Mouse (Mus musculus) intestine, embryonic 16.5 days (tissue): ENCODE measurements around the gene Ybx1. TPM values are rescaled to one million over a fixed set of nuclear protein-coding genes. Genes with fewer than 3 reads are reported as not detected.
"Not testable (repeated sequence)": the region's sequence is repeated elsewhere in the genome, so short reads cannot be mapped to it uniquely, and the experiment has no call there.

Source experiments
- ATAC-seq: fragments of 200-750 bp; cut with Nextera tagmentation; 2 replicates; pipeline ENCODE4 v1.8.0; 2017; ENCODE audit warnings: moderate TSS enrichment, moderate library complexity
- H3K27ac ChIP-seq: fragments of 300-500 bp; sonication (generic); 2 replicates; pipeline ENCODE4 v1.5.1; 2014; ENCODE audit warnings: mild to moderate bottlenecking, low read length
- H3K27me3 ChIP-seq: fragments of 300-500 bp; sonication (generic); replicated peaks from 2 replicates; pipeline ENCODE4 v1.6.1; 2014; ENCODE audit warnings: low read length, control low read depth, mixed read lengths; ENCODE audit not compliant: control insufficient read depth, insufficient read depth
- H3K36me3 ChIP-seq: fragments of 300-500 bp; sonication (generic); 2 replicates; pipeline ENCODE4 v1.6.1; 2014; ENCODE audit warnings: low read length, control low read depth; ENCODE audit not compliant: control insufficient read depth, insufficient read depth
- H3K4me1 ChIP-seq: fragments of 300-500 bp; sonication (generic); 2 replicates; pipeline ENCODE4 v1.6.1; 2014; ENCODE audit warnings: low read length, control low read depth, mixed read lengths; ENCODE audit not compliant: control insufficient read depth, insufficient read depth
- H3K4me2 ChIP-seq: fragments of 300-500 bp; sonication (generic); 2 replicates; pipeline ENCODE4 v1.6.1; 2014; ENCODE audit warnings: low read depth, low read length, control low read depth
- H3K4me3 ChIP-seq: fragments of 300-500 bp; sonication (generic); 2 replicates; pipeline ENCODE4 v1.5.1; 2014; ENCODE audit warnings: mild to moderate bottlenecking, low read length
- H3K9ac ChIP-seq: fragments of 300-500 bp; sonication (generic); 2 replicates; pipeline ENCODE4 v1.6.1; 2014; ENCODE audit warnings: low read depth, low read length
- H3K9me3 ChIP-seq: fragments of 300-500 bp; sonication (generic); 2 replicates; pipeline ENCODE4 v1.6.1; 2016; ENCODE audit warnings: low read length, control low read depth; ENCODE audit not compliant: control insufficient read depth
- WGBS: fragments of 180-500 bp; shearing (Covaris S2); extraction: QIAGEN DNeasy Blood & Tissue Kit; methylation state at CpG from one replicate; pipeline ENCODE4 v1.1.7; 2014; 5-methylcytosine and 5-hydroxymethylcytosine counted together
- polyA plus RNA-seq: library from polyadenylated mRNA; unstranded; fragments of >200 nt; fragmentation: Nextera tagmentation; extraction: Ambion mirVana; gene quantifications from 2 replicates; pipeline ENCODE4 v1.2.1, GENCODE M21; 2015

The Ybx1 gene
- polyA plus RNA-seq, 1 experiment from 2014 or later = 420 TPM

DNA sequence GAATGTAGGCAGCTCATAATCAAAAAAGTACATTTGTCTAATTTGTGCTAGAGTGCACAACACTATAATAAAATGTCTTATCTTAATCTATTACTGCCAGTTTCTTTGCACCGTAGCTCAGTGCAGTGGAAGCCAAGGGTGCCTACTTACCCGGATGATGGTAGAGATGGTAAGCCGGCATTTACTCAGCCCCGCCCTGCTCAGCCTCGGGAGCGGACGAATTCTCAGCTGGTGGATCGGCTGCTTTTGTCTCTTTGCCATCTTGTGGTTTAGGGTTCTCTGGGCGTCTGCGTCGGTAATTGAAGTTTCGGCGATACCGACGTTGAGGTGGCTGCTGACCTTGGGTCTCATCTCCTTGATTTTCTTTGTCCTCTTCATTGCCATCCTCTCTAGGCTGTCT is 15.6 kb downstream of the Ybx1 start:
- H3K36me3 ChIP-seq = peaks cover 31% of the 10 kb centered on the region

DNA sequence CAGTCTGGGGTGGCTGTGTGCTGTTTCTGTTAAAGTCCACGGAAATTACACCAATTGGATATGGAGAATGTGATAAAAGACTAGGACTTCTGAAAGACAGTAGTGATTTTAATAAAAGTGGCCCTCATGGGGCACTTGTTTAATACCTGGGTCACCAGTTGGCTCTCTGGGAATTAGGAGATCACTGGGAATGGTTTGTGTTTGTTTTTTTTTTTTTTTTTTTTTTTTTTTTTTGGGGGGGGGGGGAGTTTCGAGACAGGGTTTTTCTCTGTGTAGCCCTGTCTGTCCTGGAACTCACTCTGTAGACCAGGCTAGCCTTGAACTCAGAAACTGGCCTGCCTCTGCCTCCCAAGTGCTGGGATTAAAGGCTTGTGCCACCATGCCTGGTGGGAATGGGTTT is 18.7 kb downstream of the Ybx1 start:
- 64% methylated on average over 2 of the region's 2 CpGs for WGBS
- peak overlapping the region; percentile 6; the same call in 1 of the 2 replicates for H3K27ac ChIP-seq
- H3K9ac ChIP-seq = no peak overlapping the region

More for the DNA sequence above, 15.6 kb downstream of the Ybx1 start:
- H3K4me1 ChIP-seq, H3K9ac ChIP-seq, H3K4me2 ChIP-seq, ATAC-seq, H3K9me3 ChIP-seq, H3K4me3 ChIP-seq, H3K27ac ChIP-seq, H3K27me3 ChIP-seq: not testable (repeated sequence)
- WGBS = 85% methylated on average over 15 of the region's 15 CpGs

DNA sequence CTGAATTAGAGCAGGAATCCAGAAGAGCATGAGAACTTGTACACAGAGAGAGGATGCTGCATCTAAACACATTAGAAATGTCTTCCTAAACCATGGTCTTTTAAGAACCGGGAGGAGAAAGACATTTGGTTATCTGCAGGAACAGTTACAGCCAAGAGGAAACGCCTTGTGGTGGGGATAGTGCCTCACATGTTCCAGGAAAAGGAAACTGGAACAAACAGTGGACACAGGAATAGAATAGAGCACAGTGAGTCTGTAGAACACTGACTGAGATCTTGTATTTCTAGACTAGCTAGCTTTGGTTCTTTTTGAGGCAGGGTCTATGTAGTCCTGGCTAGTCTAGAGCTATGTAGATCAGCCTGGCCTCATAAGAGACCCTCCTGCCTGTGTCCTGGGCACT is 19.2 kb downstream of the Ybx1 start:
- H3K9ac ChIP-seq = no peak overlapping the region
- peaks cover 25% of the 10 kb centered on the region for H3K36me3 ChIP-seq
- H3K4me3 ChIP-seq = no peak overlapping the region
- peak overlapping the region; percentile 6; the same call in 1 of the 2 replicates for H3K27ac ChIP-seq
- no peaks in the 10 kb centered on the region for H3K9me3 ChIP-seq
- no peak overlapping the region for H3K4me2 ChIP-seq
- H3K27me3 ChIP-seq = no peaks in the 10 kb centered on the region
- no peaks in the 10 kb centered on the region for H3K4me1 ChIP-seq
- 81% methylated on average over 2 of the region's 2 CpGs for WGBS
- ATAC-seq = peak; percentile 25; the same call in 1 of the 2 replicates

More for the DNA sequence above, 18.7 kb downstream of the Ybx1 start:
- no peak for ATAC-seq
- H3K4me3 ChIP-seq = no peak overlapping the region
- no peak overlapping the region for H3K4me2 ChIP-seq
- peaks cover 27% of the 10 kb centered on the region for H3K36me3 ChIP-seq
- no peaks in the 10 kb centered on the region for H3K9me3 ChIP-seq
- no peaks in the 10 kb centered on the region for H3K27me3 ChIP-seq
- no peaks in the 10 kb centered on the region for H3K4me1 ChIP-seq

DNA sequence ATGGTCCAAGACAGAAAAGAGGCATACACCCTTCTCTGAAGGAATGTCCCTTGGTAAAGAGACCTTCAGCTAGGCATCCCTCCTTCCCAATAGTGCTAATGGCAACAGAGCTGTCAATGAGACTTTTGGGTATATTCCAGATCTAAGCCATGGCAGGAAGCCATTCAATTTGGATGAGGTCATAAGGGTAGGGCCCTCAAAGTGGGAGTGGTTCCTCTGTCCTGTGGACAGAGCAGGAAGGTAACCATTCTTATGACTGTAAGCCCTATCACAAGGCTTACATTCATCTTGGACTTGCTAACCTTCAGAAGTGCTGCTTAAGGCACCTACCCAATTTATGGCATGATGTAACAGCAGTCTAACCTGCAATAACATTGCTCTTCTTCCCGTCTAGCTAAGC is 19.8 kb downstream of the Ybx1 start:
- Histone ChIP-seq H3K4me2 (no peak overlapping the region), H3K4me3 (no peak overlapping the region), H3K9me3 (no peaks in the 10 kb centered on the region), H3K9ac (no peak overlapping the region), H3K36me3 (peaks cover 22% of the 10 kb centered on the region), H3K27me3 (no peaks in the 10 kb centered on the region), H3K27ac (no peak overlapping the region), H3K4me1 (no peaks in the 10 kb centered on the region)
- WGBS = 65% methylated on average over 1 of the region's 1 CpGs
- ATAC-seq = peak; percentile 54

DNA sequence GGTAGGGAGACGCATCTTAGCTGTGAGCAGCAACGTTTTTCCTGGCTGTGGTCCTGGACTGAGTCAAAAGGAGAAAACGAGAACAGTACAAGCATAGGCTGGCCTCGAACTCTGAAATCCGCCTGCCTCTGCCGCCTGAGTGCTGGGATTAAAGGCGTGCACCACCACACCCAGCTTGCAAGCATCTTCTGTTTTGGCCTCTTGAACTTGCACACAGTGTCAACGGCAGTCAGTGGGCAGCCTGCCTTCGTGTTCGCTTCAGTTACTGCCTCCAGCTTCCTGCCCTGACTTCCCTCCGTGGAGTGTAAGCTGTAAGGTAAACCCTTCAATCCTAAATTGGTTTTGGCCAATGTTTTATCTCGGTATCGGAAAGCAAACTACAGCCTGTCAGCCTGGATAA is 27.8 kb downstream of the Ybx1 start:
- peaks cover 5% of the 10 kb centered on the region; the same call in 1 of the 2 replicates for H3K36me3 ChIP-seq
- no peak overlapping the region for H3K9ac ChIP-seq
- 68% methylated on average over 13 of the region's 13 CpGs for WGBS
- H3K4me1 ChIP-seq = no peaks in the 10 kb centered on the region
- H3K4me2 ChIP-seq = no peak overlapping the region
- no peaks in the 10 kb centered on the region for H3K27me3 ChIP-seq
- no peak overlapping the region for H3K4me3 ChIP-seq
- H3K9me3 ChIP-seq = no peaks in the 10 kb centered on the region
- ATAC-seq = no peak
- no peak overlapping the region for H3K27ac ChIP-seq

DNA sequence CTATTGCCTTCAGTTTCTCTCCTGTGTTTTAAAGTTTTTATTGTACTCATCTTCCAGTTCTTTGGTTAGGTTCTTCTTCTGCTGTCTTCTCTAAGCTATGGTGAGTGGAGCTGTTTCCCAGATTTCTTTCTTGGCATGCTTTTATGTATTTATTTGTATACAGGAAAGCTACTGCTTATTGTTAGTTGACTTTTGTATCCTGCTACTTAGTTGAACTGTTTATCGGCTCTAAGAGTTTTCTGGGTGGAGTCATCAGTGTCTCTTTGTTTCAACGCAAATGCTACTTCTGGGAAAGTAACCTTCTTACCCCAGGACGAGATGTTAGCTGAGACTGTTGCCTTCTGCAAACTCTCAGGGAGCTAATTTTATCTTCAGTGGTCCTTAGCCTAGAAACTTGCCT is 30.9 kb downstream of the Ybx1 start:
- H3K27ac ChIP-seq = no peak overlapping the region
- ATAC-seq = no peak
- H3K4me1 ChIP-seq = no peaks in the 10 kb centered on the region
- no peaks in the 10 kb centered on the region for H3K36me3 ChIP-seq
- H3K9me3 ChIP-seq = no peaks in the 10 kb centered on the region
- no peak overlapping the region for H3K4me3 ChIP-seq
- H3K27me3 ChIP-seq = no peaks in the 10 kb centered on the region
- WGBS = 54% methylated on average over 3 of the region's 3 CpGs
- no peak overlapping the region for H3K4me2 ChIP-seq
- H3K9ac ChIP-seq = no peak overlapping the region

DNA sequence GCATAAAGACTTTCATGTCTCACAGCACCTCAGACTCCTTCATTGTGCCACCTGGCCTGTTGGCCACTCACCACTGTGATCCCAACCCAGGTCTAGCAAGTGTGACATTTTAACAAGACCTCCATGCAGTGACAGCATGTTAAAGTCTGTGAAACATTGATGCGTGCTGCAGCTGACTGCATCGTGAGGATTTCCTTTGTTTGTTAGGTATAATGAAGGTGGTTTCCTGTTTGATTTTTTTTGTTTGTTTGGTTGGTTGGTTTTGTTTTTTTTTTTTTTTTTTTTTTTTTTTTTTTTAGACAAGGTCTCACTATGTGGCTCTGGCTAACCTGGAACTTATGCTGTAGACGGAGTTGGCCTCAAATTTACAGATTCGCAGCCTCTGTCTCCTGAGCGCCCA is 31.9 kb downstream of the Ybx1 start:
- no peaks in the 10 kb centered on the region for H3K36me3 ChIP-seq
- 0 out of 2 replicates have a peak, but pooled peaks cover under 1% of the 10 kb centered on the region for H3K4me1 ChIP-seq
- H3K9me3 ChIP-seq = no peaks in the 10 kb centered on the region
- no peak for ATAC-seq
- H3K27ac ChIP-seq = no peak overlapping the region
- no peak overlapping the region for H3K9ac ChIP-seq
- no peak overlapping the region for H3K4me3 ChIP-seq
- WGBS = 83% methylated on average over 5 of the region's 5 CpGs
- H3K27me3 ChIP-seq = no peaks in the 10 kb centered on the region
- H3K4me2 ChIP-seq = no peak overlapping the region

DNA sequence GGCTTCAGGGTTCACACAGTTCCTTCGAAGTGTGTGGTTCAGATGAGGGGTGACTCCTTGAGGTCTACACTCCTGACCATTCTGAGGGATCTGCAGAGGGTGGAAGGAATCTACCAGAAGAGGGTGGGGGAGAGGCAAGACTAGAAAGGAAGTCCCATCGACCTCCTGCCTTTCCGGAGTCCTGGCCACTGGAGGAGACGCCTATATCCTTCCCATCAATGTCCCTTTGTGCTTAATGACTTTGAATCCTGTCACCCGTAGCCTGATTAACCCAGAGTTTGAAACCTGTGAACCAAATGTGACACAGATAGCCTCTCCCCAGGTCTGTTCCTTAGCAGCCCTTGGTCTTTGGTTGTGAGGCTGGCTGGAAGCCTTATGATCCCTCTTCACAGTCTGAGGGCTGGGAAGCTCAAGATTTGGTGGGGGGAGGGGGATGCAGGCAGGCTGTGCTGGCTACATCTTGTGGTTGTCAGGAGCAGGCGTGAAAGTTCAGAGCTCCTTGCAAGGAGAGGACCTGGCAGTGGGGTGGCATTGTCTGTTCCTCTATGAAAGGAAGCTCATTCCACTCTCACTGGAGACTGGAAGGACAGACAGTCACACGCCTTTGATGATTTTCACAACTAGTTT is 33.2 kb downstream of the Ybx1 start:
- WGBS = 50% methylated on average over 7 of the region's 7 CpGs
- ATAC-seq = no peak
- H3K9me3 ChIP-seq = no peaks in the 10 kb centered on the region

DNA sequence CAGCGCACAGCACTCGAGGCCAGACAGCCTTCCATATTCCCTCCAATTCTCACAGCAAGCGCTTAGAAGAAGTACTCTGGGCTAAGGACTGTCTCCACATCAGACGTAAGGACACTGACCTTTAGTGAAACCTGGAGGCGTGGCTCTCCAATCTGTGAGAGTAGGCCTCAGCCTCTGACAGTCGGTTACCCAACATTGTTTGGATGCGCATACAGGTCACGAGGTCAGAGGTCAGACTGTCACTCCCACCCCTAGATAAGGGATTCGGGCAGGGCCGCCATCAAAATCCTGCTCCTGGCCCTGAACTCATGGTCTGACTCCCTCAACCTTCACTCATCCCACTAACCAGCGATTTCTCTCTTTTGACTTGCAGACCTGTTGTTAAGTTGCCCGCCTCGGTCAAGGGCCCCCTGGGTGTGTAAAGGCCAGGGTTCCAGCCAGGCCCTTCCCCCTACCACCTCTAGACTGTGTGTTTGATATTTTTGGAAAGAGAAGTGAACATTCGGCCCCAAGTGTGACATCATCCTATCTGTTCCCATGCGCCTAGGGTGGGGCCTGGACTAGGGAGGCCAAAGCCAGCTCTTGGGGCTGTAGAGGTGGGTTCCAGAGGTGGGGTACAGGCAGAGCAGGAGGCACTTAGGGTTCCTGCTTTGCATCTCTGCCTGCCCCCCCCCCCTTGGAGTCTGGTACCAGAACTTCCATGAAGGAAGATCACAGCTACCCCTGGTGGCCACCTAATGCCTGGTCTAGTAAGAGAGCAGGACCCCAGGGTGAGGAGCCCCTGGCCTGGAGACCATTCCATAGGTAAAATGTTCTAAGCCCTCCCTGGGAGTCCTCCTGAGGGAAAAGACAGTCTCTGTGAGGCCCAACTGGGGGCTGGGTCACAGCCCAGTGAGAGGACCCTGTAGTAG is 34.8 kb downstream of the Ybx1 start:
- 76% methylated on average over 15 of the region's 15 CpGs for WGBS
- H3K4me1 ChIP-seq = 0 out of 2 replicates have a peak, but pooled peaks cover 3% of the 10 kb centered on the region
- H3K9me3 ChIP-seq = no peaks in the 10 kb centered on the region
- no peak overlapping the region for H3K4me2 ChIP-seq
- H3K27me3 ChIP-seq = no peaks in the 10 kb centered on the region
- no peaks in the 10 kb centered on the region for H3K36me3 ChIP-seq
- H3K27ac ChIP-seq = no peak overlapping the region
- H3K4me3 ChIP-seq = no peak overlapping the region
- ATAC-seq = no peak
- no peak overlapping the region for H3K9ac ChIP-seq

More for the DNA sequence above, 33.2 kb downstream of the Ybx1 start:
- Histone ChIP-seq H3K4me3 (no peak overlapping the region), H3K27ac (no peak overlapping the region), H3K9ac (no peak overlapping the region), H3K36me3 (no peaks in the 10 kb centered on the region), H3K4me2 (no peak overlapping the region), H3K4me1 (0 out of 2 replicates have a peak, but pooled peaks cover 3% of the 10 kb centered on the region), H3K27me3 (no peaks in the 10 kb centered on the region)
